Mouse (Mus musculus) hindbrain, embryonic 15.5 days (tissue): Measurements from ENCODE around the gene Pax4. TPM values are rescaled to one million over a fixed set of nuclear protein-coding genes. Genes with fewer than 3 reads are reported as not detected.

ENCODE experiments used
- polyA plus RNA-seq: library from polyadenylated mRNA; unstranded; fragments of >200 nt; fragmentation: Nextera tagmentation; extraction: Ambion mirVana; gene quantifications from 2 replicates; pipeline ENCODE4 v1.2.1, GENCODE M21; 2015

Gene Pax4
- polyA plus RNA-seq, 1 experiment from 2014 or later: not detected

Other genes with a start within 250 kb of the Pax4 start
- gene Zfp800, start 51.3 kb downstream of the Pax4 start, polyA plus RNA-seq: 22.4 and 24.6 TPM in 2 replicates
- gene Arf5, start 25.8 kb downstream of the Pax4 start, polyA plus RNA-seq: 414 and 437 TPM in 2 replicates
- gene Fscn3, start 21.6 kb downstream of the Pax4 start, polyA plus RNA-seq: not detected in 2 replicates
- 10.9 and 11.0 TPM in 2 replicates for gene Gcc1, start 21.0 kb downstream of the Pax4 start, polyA plus RNA-seq
- 72.9 and 76.4 TPM in 2 replicates for gene Snd1, start 25.8 kb upstream of the Pax4 start, polyA plus RNA-seq